Comparison of ENCODE assay signal across 19 mouse cellular contexts in genomic region chr9:32216820-32217567, GRCm38 (mm10).
"Had no signal": no experiment of that assay in that cellular context is flagged by ENCODE, and none has a peak within 500 bp of the region (broad histone marks: within the 10 kb centered on the region; RNA-seq: fewer than 3 reads in every experiment).

No protein-coding gene starts in this region.

- ATAC-seq: liver, postnatal 0 days; midbrain, embryonic 15.5 days had no signal

- H3K27me3 ChIP-seq: limb, embryonic 12.5 days; liver, embryonic 13.5 days; lung, embryonic 15.5 days; megakaryocyte, embryonic 14.5 days; midbrain, embryonic 15.5 days; neural tube, embryonic 13.5 days had no signal

- H3K36me3 ChIP-seq: limb, embryonic 12.5 days; liver, embryonic 13.5 days; lung, embryonic 15.5 days; midbrain, embryonic 15.5 days; neural tube, embryonic 13.5 days had no signal

- H3K27ac ChIP-seq: kidney, postnatal 0 days; limb, embryonic 12.5 days; liver, embryonic 13.5 days; lung, embryonic 15.5 days; macrophage; midbrain, embryonic 15.5 days; neural tube, embryonic 13.5 days had no signal

- H3K4me2 ChIP-seq: limb, embryonic 12.5 days; liver, embryonic 13.5 days; lung, embryonic 15.5 days; midbrain, embryonic 11.5 days; midbrain, embryonic 15.5 days; neural tube, embryonic 13.5 days had no signal

- H3K4me1 ChIP-seq: limb, embryonic 12.5 days; liver, embryonic 13.5 days; lung, embryonic 15.5 days; midbrain, embryonic 15.5 days; neural tube, embryonic 13.5 days had no signal

- H3K9me3 ChIP-seq: limb, embryonic 12.5 days; liver, embryonic 13.5 days; lung, embryonic 15.5 days; megakaryocyte, embryonic 14.5 days; midbrain, embryonic 15.5 days; neural tube, embryonic 13.5 days had no signal

- H3K9ac ChIP-seq: limb, embryonic 12.5 days; liver, embryonic 13.5 days; liver, postnatal 0 days; lung, embryonic 15.5 days; midbrain, embryonic 15.5 days; neural tube, embryonic 13.5 days had no signal

- H3K4me3 ChIP-seq: limb, embryonic 12.5 days; liver, embryonic 13.5 days; lung, embryonic 15.5 days; megakaryocyte, embryonic 14.5 days; midbrain, embryonic 15.5 days; neural tube, embryonic 13.5 days had no signal

- DNase-seq: kidney, adult 8-10 months; kidney, postnatal 4 days; liver; liver, embryonic 13.5 days; liver, postnatal 0 days; lung, postnatal 14 days; retina, postnatal 1 day; right cerebral cortex, postnatal 4 days; spleen, adult 18-20 months; thymus, adult 18-20 months; thymus, postnatal 14 days had no signal
